Mouse (Mus musculus): ENCODE data around the gene H2-Ob.
A peak's percentile ranks its signal among the peaks of the same experiment; 100 is the strongest.

H2-Ob gene

GRCm38 (mm10) chr17:34238706-34239105 lies at the start of gene H2-Ob:
H2-Ob (plus strand) TSS chr17:34238903.
- DNase-seq (ENCODE audit: low spot score in 2 of 2) = peak; percentile 62 to 66

- no peak for DNase-seq (ENCODE audit: low spot score in 2 of 2)
Observed at GRCm38 (mm10) chr17:34188986-34189385, 49.7 kb upstream of the H2-Ob start.

DNA sequence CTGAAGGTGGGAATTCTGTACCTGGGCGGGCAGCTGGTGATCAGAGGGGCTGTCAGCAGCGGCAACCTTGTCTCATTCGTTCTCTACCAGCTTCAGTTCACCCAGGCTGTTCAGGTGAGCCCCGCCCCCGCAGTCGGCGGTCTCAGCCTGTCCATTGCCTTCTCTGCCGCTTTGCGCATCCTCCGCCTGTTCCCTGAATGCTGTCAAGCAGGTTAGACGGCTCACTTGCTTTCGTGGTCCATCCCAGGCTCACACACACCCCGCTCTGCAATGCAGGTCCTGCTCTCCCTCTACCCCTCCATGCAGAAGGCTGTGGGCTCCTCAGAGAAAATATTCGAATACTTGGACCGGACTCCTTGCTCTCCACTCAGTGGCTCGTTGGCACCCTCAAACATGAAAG lies 45.9 kb upstream of the H2-Ob start:
- DNase-seq (ENCODE audit: low spot score in 2 of 2) = no peak

GRCm38 (mm10) chr17:34193468-34193867 lies 45.2 kb upstream of the H2-Ob start:
- no peak for DNase-seq (ENCODE audit: low spot score in 2 of 2)

DNA sequence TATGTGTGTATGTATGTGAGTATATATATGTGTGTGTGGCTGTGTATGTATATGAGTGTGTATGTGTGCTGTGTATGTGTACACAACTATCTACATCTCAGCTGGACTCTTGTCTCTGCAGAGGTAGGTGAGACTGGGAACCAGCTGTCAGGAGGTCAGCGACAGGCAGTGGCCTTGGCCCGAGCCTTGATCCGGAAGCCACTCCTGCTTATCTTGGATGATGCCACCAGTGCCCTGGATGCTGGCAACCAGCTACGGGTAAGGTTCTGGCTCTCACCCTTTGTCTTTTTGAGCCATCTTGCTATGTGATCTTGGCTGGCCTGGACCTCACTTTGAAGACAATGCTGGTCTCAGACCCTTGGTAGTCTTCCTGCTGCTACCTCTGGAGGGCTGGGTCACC lies 44.0 kb upstream of the H2-Ob start:
- no peak for DNase-seq (ENCODE audit: low spot score in 2 of 2)

GRCm38 (mm10) chr17:34196491-34196890 lies 42.2 kb upstream of the H2-Ob start:
- DNase-seq (ENCODE audit: low spot score in 2 of 2) = no peak

- peak; percentile 93 for DNase-seq (ENCODE audit: low spot score in 2 of 2)
Observed at GRCm38 (mm10) chr17:34196941-34197894, 41.5 kb upstream of the H2-Ob start, which contains the start of gene Psmb8. Psmb8 (plus strand) TSS chr17:34197721.

- peak in 1 of 2 experiments; percentile 49 for DNase-seq (ENCODE audit: low spot score in 2 of 2)
Observed at GRCm38 (mm10) chr17:34197904-34198520, 40.7 kb upstream of the H2-Ob start.

- no peak for DNase-seq (ENCODE audit: low spot score in 2 of 2)
Observed at GRCm38 (mm10) chr17:34198521-34198912, 40.2 kb upstream of the H2-Ob start.

- no peak for DNase-seq (ENCODE audit: low spot score in 2 of 2)
Observed at GRCm38 (mm10) chr17:34199050-34199619, 39.6 kb upstream of the H2-Ob start.

DNA sequence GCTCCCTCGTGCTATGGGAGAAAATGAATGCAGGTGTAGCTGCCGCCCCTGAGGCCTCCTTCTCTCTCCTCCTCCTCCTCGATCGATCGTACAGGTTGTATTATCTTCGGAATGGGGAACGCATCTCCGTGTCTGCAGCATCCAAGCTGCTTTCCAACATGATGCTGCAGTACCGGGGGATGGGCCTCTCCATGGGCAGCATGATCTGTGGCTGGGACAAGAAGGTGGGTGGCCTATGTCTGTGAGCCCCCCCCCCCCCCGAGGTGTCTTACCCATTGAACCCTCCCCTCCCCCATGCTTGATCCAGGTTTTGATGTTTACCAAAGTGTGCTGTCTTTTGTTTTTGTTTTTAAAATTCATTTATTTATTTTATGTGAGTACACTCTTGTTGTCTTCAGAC lies 38.7 kb upstream of the H2-Ob start:
- no peak for DNase-seq (ENCODE audit: low spot score in 2 of 2)

DNA sequence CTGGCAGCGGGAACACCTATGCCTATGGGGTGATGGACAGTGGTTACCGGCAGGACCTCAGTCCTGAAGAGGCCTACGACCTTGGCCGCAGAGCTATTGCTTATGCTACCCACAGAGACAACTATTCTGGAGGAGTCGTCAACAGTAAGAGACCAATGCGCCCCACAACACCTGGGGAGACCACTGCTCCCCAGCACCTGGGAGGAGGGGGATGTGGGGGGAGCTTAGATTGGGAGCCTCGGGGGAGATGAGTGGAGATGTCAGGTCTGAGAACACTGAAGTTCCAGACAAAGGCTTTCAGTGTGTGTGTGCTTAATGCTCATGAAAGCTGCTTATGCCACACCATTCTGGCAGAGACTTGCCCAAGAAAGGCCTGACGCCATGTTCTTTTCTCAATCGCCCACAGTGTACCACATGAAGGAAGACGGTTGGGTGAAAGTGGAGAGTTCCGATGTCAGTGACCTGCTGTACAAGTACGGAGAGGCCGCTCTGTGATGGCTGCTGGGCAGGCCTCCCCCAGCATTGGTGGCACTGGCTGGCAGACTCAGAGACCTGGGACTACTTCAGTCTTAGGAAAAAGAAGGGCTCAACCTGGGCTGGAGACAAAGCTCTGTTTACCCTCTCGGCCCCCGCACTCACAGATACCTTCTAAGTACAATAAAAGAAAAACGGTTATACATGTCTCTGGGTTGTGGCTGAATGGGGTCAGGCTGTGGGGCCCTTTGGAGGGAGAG lies 37.8 kb upstream of the H2-Ob start:
- DNase-seq (ENCODE audit: low spot score in 2 of 2) = no peak

DNA sequence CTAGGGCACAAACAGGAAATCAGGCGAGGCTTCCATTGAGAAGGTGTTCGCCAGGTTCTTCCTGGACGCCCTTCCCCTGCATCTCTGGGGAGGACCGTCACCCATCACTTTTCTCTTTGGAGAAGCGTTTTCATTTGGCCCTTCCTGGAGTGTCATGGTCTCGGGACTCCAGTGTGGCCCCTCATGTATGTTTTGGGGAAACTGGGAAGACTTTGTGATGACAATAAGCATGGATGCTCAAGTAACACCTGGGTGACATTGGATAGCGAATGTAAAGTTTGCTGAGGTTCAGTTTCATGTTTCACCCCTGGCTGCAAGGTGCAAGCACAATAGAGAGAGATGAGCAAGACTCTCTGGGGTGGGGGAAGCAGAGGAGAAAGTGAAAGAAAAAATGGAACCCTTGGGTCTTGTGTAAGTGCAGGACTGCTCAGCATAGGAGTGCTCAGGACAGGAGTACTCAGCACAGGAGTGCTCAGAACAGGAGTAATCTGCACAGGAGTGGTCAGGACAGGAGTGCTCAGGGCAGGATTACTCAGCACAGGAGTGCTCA lies 37.1 kb upstream of the H2-Ob start:
- DNase-seq (ENCODE audit: low spot score in 2 of 2) = no peak

DNA sequence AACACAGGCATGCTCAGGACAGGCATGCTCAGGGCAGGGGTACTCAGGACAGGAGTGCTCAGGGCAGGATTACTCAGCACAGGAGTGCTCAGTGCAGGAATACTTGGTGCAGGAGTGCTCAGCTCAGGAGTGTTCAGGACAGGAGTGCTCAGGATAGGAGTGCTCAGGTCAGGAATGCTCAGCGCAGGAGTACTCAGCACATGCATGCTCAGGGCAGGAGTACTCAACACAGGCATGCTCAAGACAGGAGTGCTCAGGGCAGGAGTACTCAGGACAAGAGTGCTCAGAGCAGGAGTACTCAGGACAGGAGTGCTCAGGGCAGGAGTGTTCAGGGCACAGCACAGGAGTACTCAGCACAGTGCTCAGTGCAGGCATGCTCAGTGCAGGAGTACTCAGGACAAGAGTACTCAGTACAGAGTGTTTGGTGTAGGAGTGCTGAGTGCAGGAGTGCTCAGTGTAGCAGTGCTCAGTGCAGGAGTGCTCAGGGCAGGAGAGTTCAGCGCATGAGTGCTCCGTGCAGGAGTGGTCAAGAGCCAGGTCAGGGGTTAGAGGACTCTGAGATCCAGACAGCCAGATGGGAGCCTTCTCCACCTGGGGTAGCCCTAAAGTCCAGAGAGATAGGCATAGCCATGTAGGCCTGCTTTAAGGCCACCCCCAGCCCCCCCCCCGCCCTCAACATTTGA lies 35.8 kb upstream of the H2-Ob start:
- DNase-seq (ENCODE audit: low spot score in 2 of 2) = no peak

GRCm38 (mm10) chr17:34203444-34203843 lies 35.3 kb upstream of the H2-Ob start, which contains the start of gene Tap2:
Tap2 (plus strand) TSS chr17:34203527.
- no peak for DNase-seq (ENCODE audit: low spot score in 2 of 2)

DNA sequence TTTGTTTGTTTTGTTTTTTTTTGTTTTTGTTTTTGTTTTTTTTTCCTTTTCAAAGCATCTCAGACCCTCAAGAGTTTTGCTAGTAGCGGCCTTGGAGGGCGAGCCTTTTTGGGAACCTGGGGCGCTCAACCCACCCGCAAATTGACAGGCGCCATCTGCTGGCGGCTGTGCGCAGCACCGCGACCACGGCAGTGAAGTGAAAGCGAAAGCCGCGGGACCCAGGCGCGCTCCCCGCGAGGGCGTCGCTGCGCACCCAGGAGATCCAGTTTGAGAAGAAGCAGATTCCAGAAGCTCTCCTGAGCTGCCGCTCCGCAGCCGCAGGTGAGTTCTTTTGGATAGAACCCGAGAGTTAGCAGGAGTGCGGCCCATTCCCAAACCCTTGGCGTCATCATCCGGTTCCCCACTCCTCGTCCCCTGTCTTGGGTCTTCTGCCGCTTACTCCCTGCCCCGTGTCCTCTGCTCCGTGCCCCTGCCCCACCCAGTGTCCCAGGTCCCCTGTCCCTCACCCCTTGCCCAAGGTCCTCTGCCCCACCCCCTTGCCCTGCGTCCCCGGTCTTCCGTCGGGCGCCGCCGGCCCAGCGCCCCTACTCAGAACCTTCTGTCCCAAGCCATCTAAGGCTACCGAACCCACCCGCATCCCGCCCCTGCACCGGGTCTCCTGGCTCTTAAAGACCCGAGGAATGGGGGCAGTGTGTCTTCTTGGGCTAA lies 34.2 kb upstream of the H2-Ob start:
- peak; percentile 78 to 89 for DNase-seq (ENCODE audit: low spot score in 2 of 2)

DNA sequence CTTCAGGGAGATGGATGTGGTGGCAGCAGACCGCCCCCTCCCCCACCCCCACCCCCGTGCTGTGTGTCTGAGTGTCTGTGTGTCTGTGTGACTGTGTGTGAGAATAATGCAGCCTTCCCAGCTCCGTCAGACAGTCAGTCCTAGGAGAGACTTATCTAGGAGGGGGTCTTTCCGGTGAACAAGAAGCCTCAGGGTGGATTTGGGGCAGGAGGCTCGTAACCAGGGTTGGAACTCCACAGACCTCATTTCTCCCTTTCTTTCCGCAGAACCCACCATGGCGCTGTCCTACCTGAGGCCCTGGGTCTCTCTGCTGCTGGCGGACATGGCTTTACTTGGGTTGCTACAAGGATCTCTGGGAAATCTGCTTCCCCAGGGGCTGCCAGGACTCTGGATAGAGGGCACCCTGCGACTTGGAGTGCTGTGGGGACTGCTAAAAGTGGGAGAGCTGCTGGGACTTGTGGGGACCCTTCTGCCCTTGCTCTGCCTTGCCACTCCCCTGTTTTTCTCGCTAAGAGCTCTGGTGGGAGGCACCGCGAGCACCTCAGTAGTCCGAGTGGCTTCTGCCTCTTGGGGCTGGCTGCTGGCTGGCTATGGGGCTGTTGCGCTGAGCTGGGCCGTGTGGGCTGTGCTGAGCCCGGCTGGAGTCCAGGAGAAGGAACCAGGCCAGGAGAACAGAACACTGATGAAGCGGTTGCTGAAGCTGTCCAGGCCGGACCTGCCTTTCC lies 33.5 kb upstream of the H2-Ob start:
- DNase-seq (ENCODE audit: low spot score in 2 of 2) = peak in 1 of 2 experiments; percentile 42

GRCm38 (mm10) chr17:34205746-34206176 lies 32.9 kb upstream of the H2-Ob start:
- peak in 1 of 2 experiments; percentile 25 for DNase-seq (ENCODE audit: low spot score in 2 of 2)

DNA sequence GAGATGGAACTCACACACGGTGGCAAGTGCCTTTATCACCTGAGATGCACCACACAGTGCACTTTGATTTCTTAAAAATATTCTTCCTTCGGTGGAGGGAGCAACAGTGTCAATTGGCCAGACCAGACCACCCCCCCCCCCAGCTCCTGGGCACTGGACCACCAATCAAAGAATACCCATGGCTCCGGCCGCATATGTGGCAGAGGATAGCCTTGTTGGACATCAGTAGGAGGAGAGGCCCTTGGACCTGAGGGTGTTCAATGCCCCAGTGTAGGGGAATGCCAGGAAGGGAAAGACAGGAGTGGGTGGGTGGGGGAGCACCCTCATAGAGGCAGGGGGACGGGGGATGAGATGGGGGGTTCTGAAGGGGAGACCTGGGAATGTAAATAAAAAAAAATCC lies 32.0 kb upstream of the H2-Ob start:
- DNase-seq (ENCODE audit: low spot score in 2 of 2) = peak in 1 of 2 experiments; percentile 10
